Mouse (Mus musculus) heart, postnatal 0 days (tissue): ENCODE measurements at regions not wholly inside any gene's neighbourhood (a gene's known extent, or its start where the extent isn't known, plus 50 kb on each side); places are given as distances from the start of the nearest gene placed in this dataset.

Experiments used
- CTCF ChIP-seq: IDR thresholded peaks from 2 replicates; pipeline ENCODE4 v1.5.1; 2016; ENCODE audit warnings: antibody characterized with exemption, control low read depth, low read depth
- EP300 ChIP-seq: IDR thresholded peaks from 2 replicates; pipeline ENCODE4 v1.6.1; 2016; ENCODE audit warnings: antibody characterized with exemption, low read depth

- TF ChIP-seq CTCF (no peak), EP300 (no peak)
Observed at GRCm38 (mm10) chr9:41242372-41242771, 80.9 kb upstream of the Ubash3b start.
